Mouse (Mus musculus) lung, postnatal 0 days (tissue): Measurements from ENCODE around the gene Bcl2l11.

ENCODE experiments used
- CTCF ChIP-seq: IDR thresholded peaks from 2 replicates; pipeline ENCODE4 v1.5.1; 2016; ENCODE audit warnings: antibody characterized with exemption, mild to moderate bottlenecking
- EP300 ChIP-seq: IDR thresholded peaks from 2 replicates; pipeline ENCODE4 v1.6.1; 2016; ENCODE audit warnings: antibody characterized with exemption, mild to moderate bottlenecking, control low read depth

DNA sequence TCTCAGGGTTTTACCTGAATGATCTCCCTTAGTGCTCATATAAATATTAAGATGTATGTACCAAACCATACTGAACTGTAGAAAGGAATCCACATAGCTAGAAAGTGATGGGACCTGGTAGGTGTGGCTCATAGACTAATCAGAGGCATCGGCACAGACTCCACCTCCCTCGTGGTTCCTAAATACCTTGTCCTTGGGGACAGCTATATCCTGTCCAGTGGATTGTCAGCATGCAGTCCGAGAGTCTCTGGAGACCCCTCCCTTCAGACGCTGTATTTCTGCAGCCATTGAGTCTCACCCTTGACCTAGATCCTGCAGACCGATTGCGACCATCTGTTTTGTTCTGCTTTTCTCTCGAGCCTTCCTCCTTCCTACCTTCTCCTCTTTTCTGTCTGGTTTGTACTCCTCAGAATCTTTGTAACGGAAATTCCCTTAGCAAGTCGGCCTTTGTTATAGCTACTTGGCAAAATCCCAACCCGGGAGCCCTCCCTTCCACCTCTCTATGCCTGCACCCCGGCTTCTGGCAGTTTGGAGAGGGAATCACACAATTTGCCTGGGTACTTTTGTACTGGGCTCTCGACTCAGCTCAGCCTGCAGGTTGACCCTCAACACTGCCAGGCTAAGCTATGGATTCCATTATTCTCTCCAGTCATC, 50.7 kb downstream of the Bcl2l11 start:
- TF ChIP-seq CTCF = no peak
- no peak for TF ChIP-seq EP300
